Mouse (Mus musculus) neural tube, embryonic 14.5 days (tissue): ENCODE measurements around the gene 5330417H12Rik. TPM values are rescaled to one million over a fixed set of nuclear protein-coding genes. Genes with fewer than 3 reads are reported as not detected.
A peak's percentile ranks its signal among the peaks of the same experiment; 100 is the strongest.

ENCODE experiments used
- ATAC-seq: fragments of 200-750 bp; cut with Nextera tagmentation; 2 replicates; pipeline ENCODE4 v1.8.0; 2017; ENCODE audit warnings: low read depth, mild to moderate bottlenecking, moderate TSS enrichment, moderate library complexity
- H3K27ac ChIP-seq: fragments of 300-500 bp; sonication (generic); 2 replicates; pipeline ENCODE4 v1.5.1; 2014; ENCODE audit warnings: low read depth, mild to moderate bottlenecking, control low read depth, low read length, moderate library complexity, mixed read lengths
- H3K27me3 ChIP-seq: fragments of 300-500 bp; sonication (generic); 2 replicates; pipeline ENCODE4 v1.6.1; 2014; ENCODE audit warnings: low read length; ENCODE audit not compliant: control insufficient read depth, insufficient read depth
- H3K36me3 ChIP-seq: fragments of 300-500 bp; sonication (generic); 2 replicates; pipeline ENCODE4 v1.6.1; 2014; ENCODE audit warnings: low read length, mixed read lengths; ENCODE audit not compliant: control insufficient read depth, insufficient read depth
- H3K4me1 ChIP-seq: fragments of 300-500 bp; sonication (generic); 2 replicates; pipeline ENCODE4 v1.6.1; 2014; ENCODE audit warnings: low read length; ENCODE audit not compliant: control insufficient read depth, insufficient read depth
- H3K4me2 ChIP-seq: fragments of 300-500 bp; sonication (generic); 2 replicates; pipeline ENCODE4 v1.6.1; 2014; ENCODE audit warnings: mild to moderate bottlenecking, low read depth, low read length, control low read depth
- H3K4me3 ChIP-seq: fragments of 300-500 bp; sonication (generic); 2 replicates; pipeline ENCODE4 v1.5.1; 2014; ENCODE audit warnings: low read depth, low read length, control low read depth, mixed read lengths
- H3K9ac ChIP-seq: fragments of 300-500 bp; sonication (generic); replicated peaks from 2 replicates; pipeline ENCODE4 v1.6.1; 2014; ENCODE audit warnings: low read depth, mild to moderate bottlenecking, control low read depth, low read length, mixed read lengths
- H3K9me3 ChIP-seq: fragments of 300-500 bp; sonication (generic); 2 replicates; pipeline ENCODE4 v1.6.1; 2016; ENCODE audit warnings: low read length; ENCODE audit not compliant: control insufficient read depth
- WGBS: fragments of 180-500 bp; shearing (Covaris S2); extraction: QIAGEN DNeasy Blood & Tissue Kit; methylation state at CpG from one replicate; pipeline ENCODE4 v1.1.7; 2014; 5-methylcytosine and 5-hydroxymethylcytosine counted together
- polyA plus RNA-seq: library from polyadenylated mRNA; unstranded; fragments of >200 nt; fragmentation: Nextera tagmentation; extraction: Ambion mirVana; gene quantifications from 2 replicates; pipeline ENCODE4 v1.2.1, GENCODE M21; 2014

5330417H12Rik gene
- polyA plus RNA-seq, 1 experiment from 2014 or later = not detected

DNA sequence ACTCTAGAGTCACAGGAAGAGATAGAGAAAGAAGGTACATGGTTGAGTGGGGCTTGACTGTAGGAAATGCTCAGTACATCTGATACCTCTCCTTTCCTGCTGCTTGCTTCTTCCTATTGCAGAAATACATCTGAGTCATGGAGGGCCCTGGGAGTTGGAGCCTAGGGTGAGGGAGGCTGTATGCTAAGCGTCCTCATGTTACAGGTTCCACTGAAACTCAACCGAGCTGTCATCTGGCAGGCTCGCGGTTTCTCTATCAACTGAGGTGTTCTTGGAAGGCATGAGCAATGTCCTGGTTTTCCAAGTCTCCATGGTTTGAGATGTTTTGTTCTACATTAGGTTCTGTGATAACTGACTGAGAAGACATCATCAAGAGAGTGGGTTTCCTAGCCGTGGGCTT, 13.1 kb upstream of the 5330417H12Rik start:
- WGBS = 91% methylated on average over 5 of the region's 5 CpGs
- Histone ChIP-seq H3K27me3 (no peaks in the 10 kb centered on the region), H3K27ac (peak overlapping the region; percentile 11; the same call in 1 of the 2 replicates), H3K4me3 (no peak overlapping the region), H3K9ac (no peak overlapping the region), H3K36me3 (no peaks in the 10 kb centered on the region), H3K4me1 (no peaks in the 10 kb centered on the region), H3K4me2 (no peak overlapping the region), H3K9me3 (no peaks in the 10 kb centered on the region)
- ATAC-seq = no peak

DNA sequence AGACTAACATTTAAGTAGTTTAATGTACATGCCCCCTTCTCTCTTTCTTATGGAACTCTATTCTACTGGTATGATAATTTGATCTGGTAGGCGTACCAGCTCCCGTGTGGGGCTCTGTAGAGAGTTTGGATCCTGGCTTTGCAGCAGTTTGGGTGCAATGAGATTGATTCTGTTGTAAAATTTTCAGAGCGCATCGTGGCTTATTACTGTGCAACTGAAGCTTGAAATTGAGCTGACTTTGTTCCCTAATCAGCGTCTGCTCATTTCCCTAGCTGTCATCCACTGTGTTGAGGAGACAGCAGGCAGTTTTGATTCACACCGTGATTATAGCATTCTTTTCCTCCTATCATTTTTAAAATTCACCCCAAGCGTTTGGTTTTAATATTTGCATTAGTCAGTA, 12.4 kb upstream of the 5330417H12Rik start:
- no peak overlapping the region for H3K9ac ChIP-seq
- H3K9me3 ChIP-seq = no peaks in the 10 kb centered on the region
- 0 out of 2 replicates have a peak, but pooled peaks have one; percentile 50 for ATAC-seq
- H3K27me3 ChIP-seq = no peaks in the 10 kb centered on the region
- H3K4me2 ChIP-seq = no peak overlapping the region
- H3K36me3 ChIP-seq = no peaks in the 10 kb centered on the region
- no peaks in the 10 kb centered on the region for H3K4me1 ChIP-seq
- 76% methylated on average over 7 of the region's 7 CpGs for WGBS
- H3K27ac ChIP-seq = no peak overlapping the region
- no peak overlapping the region for H3K4me3 ChIP-seq

DNA sequence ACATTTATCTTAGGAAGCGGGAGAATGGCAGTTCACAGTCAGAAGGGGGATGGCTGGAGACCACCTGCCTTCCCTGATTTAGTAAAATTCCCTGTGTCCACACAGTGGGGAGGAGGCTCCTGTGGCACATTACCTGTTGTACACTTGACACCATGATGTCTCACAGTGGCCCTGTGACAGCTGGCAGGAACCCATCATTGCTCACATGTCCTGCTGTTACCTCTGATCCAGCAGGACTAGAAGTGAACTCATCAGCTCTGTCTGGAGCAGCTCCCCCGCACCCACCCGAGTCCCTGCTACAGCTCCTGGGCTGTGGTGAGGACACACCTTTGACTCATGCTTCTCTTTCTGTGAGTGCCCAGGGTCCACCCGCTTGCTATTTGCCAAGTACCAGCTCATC, 8.2 kb upstream of the 5330417H12Rik start:
- WGBS = 87% methylated on average over 4 of the region's 4 CpGs
- Histone ChIP-seq H3K9me3 (no peaks in the 10 kb centered on the region), H3K27ac (no peak overlapping the region), H3K4me2 (no peak overlapping the region), H3K4me3 (no peak overlapping the region), H3K4me1 (no peaks in the 10 kb centered on the region), H3K27me3 (no peaks in the 10 kb centered on the region), H3K9ac (no peak overlapping the region), H3K36me3 (no peaks in the 10 kb centered on the region)
- ATAC-seq = no peak

DNA sequence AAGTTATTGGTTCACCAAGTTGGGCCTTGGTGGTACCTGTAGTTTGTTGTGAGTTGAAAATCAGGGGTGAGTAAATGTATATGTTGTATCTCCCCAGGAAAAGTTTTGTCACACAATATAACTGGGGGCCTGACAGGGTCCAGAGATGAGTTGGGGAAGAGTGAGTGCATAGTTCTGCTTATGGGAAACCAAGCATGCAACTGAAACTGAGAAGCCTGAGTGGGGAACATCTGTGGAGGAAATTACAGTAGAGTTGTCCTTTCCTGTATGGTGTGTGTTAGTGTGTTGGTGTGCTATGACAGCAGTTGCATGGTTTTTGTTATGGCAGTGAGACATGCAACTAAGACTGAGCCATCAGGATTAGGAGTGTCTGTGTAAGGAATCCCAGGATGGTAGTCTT, 3.4 kb upstream of the 5330417H12Rik start:
- no peaks in the 10 kb centered on the region for H3K4me1 ChIP-seq
- H3K27me3 ChIP-seq = no peaks in the 10 kb centered on the region
- H3K27ac ChIP-seq = no peak overlapping the region
- H3K9ac ChIP-seq = no peak overlapping the region
- H3K9me3 ChIP-seq = no peaks in the 10 kb centered on the region
- H3K36me3 ChIP-seq = no peaks in the 10 kb centered on the region
- H3K4me2 ChIP-seq = no peak overlapping the region
- H3K4me3 ChIP-seq = no peak overlapping the region
- no peak for ATAC-seq

DNA sequence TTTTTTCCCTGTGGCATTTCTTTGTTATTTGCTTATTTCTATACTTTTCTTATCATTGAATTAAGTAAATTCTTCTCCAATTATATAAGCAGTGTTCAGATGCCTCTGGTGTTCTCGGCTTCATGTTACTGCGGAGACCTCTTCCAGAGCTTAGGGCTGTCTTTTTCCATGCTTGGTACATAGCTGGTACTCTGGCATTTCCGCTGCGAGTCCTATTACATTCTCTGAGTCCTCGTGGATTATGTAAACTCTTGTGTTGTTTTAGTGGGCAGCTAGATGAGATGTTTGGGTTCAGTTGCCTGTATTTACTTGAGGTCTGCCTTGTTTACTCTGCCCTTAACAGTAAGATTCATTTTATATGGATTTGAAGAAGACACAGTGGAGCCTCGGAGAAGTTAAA, 820 bp upstream of the 5330417H12Rik start:
- ATAC-seq = no peak
- no peak overlapping the region for H3K27ac ChIP-seq
- no peak overlapping the region for H3K4me2 ChIP-seq
- no peak overlapping the region for H3K4me3 ChIP-seq
- WGBS = 89% methylated on average over 6 of the region's 6 CpGs
- H3K9me3 ChIP-seq = no peaks in the 10 kb centered on the region
- H3K27me3 ChIP-seq = no peaks in the 10 kb centered on the region
- H3K9ac ChIP-seq = no peak overlapping the region
- no peaks in the 10 kb centered on the region for H3K36me3 ChIP-seq
- no peaks in the 10 kb centered on the region for H3K4me1 ChIP-seq

DNA sequence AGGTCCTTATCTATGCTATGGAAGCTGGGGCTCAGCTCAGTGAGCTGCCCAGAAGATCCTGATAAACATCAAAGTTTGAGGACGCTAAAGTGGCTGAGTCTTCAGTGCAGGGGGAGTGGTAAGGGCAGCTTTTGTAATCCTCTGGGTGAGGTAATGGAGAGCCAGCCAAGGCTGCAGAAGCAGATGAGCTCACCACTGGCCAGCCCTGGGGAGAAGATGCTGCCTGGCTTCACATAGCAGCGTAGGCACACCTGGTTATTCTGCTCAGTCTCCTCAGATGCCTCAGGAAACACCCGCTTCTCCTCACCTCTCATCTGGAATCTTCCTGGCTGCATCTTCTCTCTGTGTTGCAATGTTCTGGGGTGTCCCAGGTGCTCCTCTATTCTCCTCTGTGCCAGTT, 529 bp downstream of the 5330417H12Rik start:
- H3K4me1 ChIP-seq = no peaks in the 10 kb centered on the region
- no peaks in the 10 kb centered on the region for H3K36me3 ChIP-seq
- H3K4me2 ChIP-seq = no peak overlapping the region
- ATAC-seq = no peak
- H3K9ac ChIP-seq = no peak overlapping the region
- no peaks in the 10 kb centered on the region for H3K9me3 ChIP-seq
- WGBS = 69% methylated on average over 3 of the region's 3 CpGs
- no peak overlapping the region for H3K27ac ChIP-seq
- H3K27me3 ChIP-seq = no peaks in the 10 kb centered on the region
- H3K4me3 ChIP-seq = no peak overlapping the region

DNA sequence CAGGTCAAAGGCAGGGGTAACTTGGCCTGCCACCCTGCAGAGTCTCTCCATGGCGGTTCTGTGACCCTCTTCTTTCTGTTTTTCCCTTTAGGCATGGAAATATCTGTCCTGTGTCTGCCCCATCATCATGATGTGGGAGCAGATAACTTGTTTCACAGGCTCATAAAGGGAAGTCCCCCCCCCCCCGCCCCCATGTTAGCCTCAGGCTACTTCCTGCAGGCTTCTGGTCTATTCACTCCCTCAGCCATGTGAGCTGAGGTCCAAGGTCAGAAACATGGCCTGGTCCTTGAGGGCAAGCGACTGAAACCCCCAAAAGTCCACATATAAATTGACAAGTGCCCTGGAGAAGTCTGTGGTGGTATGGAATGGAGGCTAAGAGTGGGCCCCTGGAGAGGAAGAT, 4.8 kb downstream of the 5330417H12Rik start:
- 72% methylated on average over 3 of the region's 3 CpGs for WGBS
- Histone ChIP-seq H3K4me3 (no peak overlapping the region), H3K4me1 (no peaks in the 10 kb centered on the region), H3K27ac (no peak overlapping the region), H3K27me3 (no peaks in the 10 kb centered on the region), H3K9ac (no peak overlapping the region), H3K9me3 (no peaks in the 10 kb centered on the region), H3K36me3 (no peaks in the 10 kb centered on the region), H3K4me2 (no peak overlapping the region)
- ATAC-seq = no peak

DNA sequence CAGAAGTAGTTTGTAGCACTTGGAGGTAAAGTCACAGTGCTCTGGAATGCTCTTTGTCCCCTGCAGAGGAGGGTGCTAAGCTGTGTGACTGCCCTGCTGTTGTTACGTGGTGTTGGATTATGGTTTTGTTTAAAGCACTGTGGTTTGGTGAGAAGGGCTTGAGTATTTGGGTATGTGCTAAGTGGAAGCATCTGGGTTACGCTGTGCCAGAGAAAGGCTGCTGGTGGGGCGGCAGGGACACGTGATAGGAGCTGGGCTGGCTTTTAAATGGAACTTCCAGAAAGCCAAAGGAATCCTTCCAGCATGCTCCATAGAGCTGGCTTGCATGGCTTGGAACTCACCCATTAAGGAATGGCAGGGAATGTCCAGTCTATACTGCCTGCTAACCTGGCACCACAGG, 5.7 kb downstream of the 5330417H12Rik start:
- H3K27me3 ChIP-seq = no peaks in the 10 kb centered on the region
- no peak overlapping the region for H3K4me3 ChIP-seq
- no peak for ATAC-seq
- no peaks in the 10 kb centered on the region for H3K4me1 ChIP-seq
- no peaks in the 10 kb centered on the region for H3K36me3 ChIP-seq
- 72% methylated on average over 4 of the region's 4 CpGs for WGBS
- no peak overlapping the region for H3K4me2 ChIP-seq
- no peak overlapping the region for H3K9ac ChIP-seq
- no peak overlapping the region for H3K27ac ChIP-seq
- no peaks in the 10 kb centered on the region for H3K9me3 ChIP-seq

DNA sequence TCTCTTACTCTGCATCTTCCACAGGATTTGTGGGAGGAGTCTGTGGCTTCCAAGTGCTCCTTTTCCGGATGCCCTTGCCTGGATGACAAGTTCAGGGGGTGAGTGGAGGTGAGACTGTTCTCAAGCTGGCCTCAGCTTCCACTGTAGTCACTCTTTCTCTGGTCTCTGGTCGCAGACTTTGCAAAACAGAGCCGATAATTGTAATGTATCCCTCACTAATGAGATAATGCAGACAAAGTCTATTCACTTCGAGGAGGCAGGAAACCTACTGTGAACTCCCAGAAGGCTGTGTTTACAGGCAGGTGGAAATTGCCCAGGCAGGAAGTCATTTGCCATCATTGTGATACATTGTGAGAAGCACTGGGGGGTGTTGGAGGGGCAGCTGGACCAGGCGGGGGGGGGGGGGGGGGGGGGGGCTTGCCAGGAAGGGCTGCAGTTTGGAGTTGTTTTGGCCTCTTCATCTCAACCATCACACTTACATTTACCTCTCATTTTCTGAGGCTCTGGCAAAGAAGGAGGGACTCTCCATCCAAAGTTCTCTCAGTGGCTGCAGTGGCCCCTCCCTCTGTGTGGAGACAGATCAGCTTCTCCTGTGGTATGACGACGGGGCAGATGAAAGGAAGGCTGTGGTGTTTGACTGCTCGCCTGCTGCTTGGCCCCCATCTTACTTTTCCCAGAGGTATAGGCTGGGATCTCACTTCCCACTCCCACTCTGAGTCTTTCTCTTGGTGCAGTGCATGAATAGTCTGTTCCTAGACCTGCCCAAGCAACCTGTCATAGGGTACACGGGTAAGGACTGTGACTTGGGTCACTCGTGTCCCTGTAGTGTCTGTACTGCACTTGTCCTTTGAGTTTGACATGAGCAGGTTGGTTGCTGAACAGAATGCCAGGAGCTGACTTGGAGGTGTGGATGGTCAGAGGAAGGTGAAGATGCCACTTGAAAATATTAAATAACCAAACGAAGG, 6.7 kb downstream of the 5330417H12Rik start:
- WGBS = 34% methylated on average over 10 of the region's 11 CpGs
- H3K4me3 ChIP-seq = no peak overlapping the region
- no peaks in the 10 kb centered on the region for H3K36me3 ChIP-seq
- H3K4me1 ChIP-seq = no peaks in the 10 kb centered on the region
- H3K27me3 ChIP-seq = no peaks in the 10 kb centered on the region
- H3K9ac ChIP-seq = no peak overlapping the region
- no peak overlapping the region for H3K27ac ChIP-seq
- no peaks in the 10 kb centered on the region for H3K9me3 ChIP-seq
- H3K4me2 ChIP-seq = no peak overlapping the region
- no peak; the same call in 1 of the 2 replicates for ATAC-seq
